Mouse (Mus musculus) left cerebral cortex, postnatal 25 days (tissue): ENCODE results near the gene Cx3cl1. TPM values are rescaled to one million over a fixed set of nuclear protein-coding genes. Genes with fewer than 3 reads are reported as not detected.

Experiments used
- DNase-seq, 2 experiments: peaks; one replicate each; pipeline ENCODE4 v3.0.0; 2022; ENCODE audit warnings: low spot score in 2 of 2, mixed read lengths in 1 of 2
- intact Hi-C: fragments of 180-260 bp; cut with DNase I; formaldehyde crosslinking; loops from one replicate; pipeline ENCODE4 v1.15.1; 2025
- total RNA-seq, 2 experiments: library from RNA; stranded (reverse); gene quantifications; 2 replicates each; pipeline ENCODE4 v1.2.3; 2021

Gene Cx3cl1
- total RNA-seq = 100 to 1,000 TPM; 749 to 762 TPM

- intact Hi-C loops = loop anchor here (1.0 to 2.0 kb wide), 3 partner anchors 39 to 385 kb away; partner anchors contain the start of genes Ccl17 and Herpud1
- DNase-seq = peak; percentile 89 to 96
These were observed at the start of gene Cx3cl1 for GRCm38 (mm10) chr8:94771941-94772670. TSS of gene Cx3cl1 (plus strand) at chr8:94772009.

- intact Hi-C loops = no loop called here
These were observed 45.8 kb upstream of the Cx3cl1 start for GRCm38 (mm10) chr8:94725998-94726397.

DNA sequence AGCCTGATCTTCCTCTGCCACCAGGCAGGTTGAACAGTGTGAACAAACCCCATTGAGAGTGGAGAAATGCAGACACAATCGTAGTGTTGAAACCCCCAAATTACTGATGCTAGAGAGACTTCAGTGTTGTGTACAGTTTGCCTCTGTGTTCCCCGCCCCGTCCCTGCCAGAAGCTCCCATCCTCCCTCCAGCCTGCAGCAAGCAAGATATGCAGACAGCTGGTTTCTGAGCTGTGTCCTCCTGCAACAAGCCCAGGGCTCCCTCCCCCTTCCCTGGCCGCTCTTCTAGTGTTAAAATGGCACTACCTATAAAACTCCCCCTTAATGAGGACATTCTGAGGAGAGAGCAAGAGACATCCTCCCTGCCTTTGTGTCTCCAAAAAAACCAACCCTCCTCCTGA lies 42.5 kb upstream of the Cx3cl1 start:
- intact Hi-C loops = no loop called here
- no peak for DNase-seq

More at GRCm38 (mm10) chr8:94725998-94726397, 45.8 kb upstream of the Cx3cl1 start:
- no peak for DNase-seq

- peak in 1 of 2 experiments; percentile 15 for DNase-seq
- intact Hi-C loops = no loop called here
These were observed 37.9 kb upstream of the Cx3cl1 start for GRCm38 (mm10) chr8:94733821-94734465.

GRCm38 (mm10) chr8:94734735-94735350 lies 37.0 kb upstream of the Cx3cl1 start:
- DNase-seq = no peak
- intact Hi-C loops = no loop called here

DNA sequence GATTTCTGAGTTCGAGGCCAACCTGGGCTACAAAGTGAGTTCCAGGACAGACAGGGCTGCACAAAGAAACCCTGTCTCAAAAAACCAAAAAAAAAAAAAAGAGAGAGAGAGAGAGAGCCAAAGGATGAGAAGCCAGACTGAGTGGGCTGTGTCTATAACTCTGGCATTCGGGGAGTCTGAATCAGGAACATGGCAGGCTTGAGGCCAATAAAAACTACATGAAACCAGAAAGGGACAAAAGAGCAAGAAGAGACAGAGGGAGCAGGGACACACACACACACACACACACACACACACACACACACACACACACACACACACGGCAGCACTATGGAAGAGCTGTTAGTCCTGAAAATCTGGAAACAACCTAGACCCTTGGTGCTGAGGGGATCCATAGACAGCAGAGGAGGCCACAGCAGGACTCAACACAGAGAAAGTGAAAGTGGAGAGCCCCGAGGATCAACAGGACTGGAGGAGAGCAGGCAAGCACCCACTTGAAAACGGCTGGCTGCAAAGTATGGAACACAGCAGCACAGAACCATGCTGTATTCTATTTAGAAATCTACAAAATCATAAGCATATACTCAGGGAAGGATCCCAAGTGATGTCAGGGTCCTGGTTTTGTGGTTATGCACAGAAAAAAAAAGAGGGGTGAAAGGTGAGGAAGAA lies 36.2 kb upstream of the Cx3cl1 start:
- DNase-seq = peak in 1 of 2 experiments; percentile 27
- intact Hi-C loops = no loop called here

DNA sequence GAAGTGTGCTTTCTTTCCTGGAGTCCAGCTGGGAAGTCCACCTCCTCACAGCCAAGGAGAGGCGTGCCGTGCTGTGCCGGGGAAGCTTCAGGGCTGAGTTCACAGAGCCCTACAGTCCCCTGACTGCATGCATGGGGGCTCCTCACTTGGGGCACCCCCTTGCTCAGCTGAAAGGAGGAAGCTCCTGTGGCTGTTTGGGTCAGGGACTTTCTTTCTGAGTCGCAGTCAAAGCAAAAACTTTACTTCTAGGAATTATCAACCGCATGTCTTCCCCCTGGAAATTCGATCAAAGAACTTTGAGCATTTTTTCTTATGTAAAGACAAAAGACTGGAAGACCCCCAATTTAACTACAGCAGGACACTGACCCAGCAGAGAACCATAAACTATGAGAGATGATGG lies 32.0 kb upstream of the Cx3cl1 start:
- intact Hi-C loops = no loop called here
- DNase-seq = no peak

DNA sequence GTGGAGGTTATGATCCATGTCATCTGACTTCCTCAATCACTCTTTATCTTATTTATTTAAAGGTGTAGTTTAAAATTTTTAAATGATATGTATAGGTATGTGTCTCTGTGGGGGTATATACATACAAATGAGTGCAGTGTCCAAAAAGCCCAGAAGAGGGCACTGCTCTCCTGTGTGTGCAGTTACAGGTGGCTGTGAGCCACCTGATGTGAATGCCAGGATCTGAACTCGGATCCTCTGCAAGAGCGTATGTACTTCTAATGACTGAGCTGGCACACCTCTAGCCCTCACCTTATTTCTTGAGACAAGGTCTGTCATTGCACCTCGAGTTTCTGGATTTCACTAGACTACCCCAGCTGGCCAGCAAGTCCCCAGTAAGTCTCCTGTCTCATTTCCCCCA lies 31.2 kb upstream of the Cx3cl1 start:
- DNase-seq = no peak
- intact Hi-C loops = no loop called here

GRCm38 (mm10) chr8:94741726-94742125 lies 30.1 kb upstream of the Cx3cl1 start:
- no peak for DNase-seq
- intact Hi-C loops = no loop called here

GRCm38 (mm10) chr8:94744484-94744883 lies 27.3 kb upstream of the Cx3cl1 start:
- peak in 1 of 2 experiments; percentile 65 for DNase-seq
- intact Hi-C loops = no loop called here

DNA sequence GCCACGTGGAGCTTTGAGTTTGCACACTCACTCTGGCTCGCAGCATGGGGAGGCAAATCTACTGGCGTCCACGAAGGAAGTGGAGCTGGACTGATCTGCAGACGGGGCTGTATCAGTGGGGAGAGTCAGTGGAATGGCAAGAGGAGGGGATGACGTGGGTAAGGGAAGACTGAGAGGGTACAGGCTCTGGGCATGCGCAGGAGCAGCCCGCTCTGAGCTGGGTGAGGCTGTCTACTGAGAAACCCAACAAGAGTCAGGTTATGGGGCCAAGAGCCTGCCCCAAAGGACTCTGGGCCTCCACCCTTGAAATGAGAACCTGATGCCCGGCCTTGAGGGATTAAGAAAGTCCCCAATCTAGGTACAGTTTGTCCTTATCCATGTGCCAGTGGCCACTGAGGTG lies 26.8 kb upstream of the Cx3cl1 start:
- no peak for DNase-seq
- intact Hi-C loops = no loop called here

DNA sequence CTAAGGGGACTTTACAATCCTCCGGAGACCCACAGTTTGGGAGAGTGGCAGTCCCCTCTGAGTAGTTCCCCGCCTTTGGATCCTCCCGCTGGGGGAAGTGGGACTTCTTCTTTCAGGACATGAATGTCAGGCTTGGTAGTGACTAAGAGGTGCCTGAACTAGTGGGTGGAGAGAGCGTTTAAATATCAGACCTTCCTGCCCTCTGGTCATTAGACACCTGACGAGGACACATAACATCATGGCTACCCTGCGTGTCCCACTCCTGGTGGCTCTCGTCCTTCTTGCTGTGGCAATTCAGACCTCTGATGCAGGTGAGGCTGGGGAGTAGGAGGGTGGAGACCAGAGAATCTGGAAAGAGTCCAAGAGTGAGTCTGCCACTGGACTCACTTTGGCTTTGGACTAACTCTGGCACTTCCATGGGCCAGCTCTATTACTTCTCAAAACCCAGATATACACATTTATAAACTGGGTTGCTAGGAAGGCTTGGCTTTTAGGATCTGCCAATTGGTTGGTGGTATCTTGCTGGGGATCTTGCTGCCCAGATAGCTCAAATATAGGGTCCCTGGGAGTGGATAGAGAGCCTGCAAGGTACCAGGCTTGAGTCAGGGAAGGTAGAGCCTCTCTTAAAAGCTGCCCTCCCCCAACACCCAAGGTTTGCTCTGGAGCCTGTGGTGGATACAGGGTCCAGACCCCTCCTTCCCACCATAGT lies 26.2 kb upstream of the Cx3cl1 start, which contains the start of gene Ccl22:
Gene Ccl22 (plus strand): TSS at position 115 of the 709 bp plus-strand sequence.
- DNase-seq = no peak
- intact Hi-C loops = no loop called here

GRCm38 (mm10) chr8:94746832-94747231 lies 25.0 kb upstream of the Cx3cl1 start:
- no peak for DNase-seq
- intact Hi-C loops = no loop called here

- DNase-seq = no peak
- intact Hi-C loops = no loop called here
These were observed 23.4 kb upstream of the Cx3cl1 start for GRCm38 (mm10) chr8:94748363-94748762.

GRCm38 (mm10) chr8:94749942-94750341 lies 21.9 kb upstream of the Cx3cl1 start:
- intact Hi-C loops = no loop called here
- no peak for DNase-seq

GRCm38 (mm10) chr8:94751023-94751849 lies 20.6 kb upstream of the Cx3cl1 start:
- intact Hi-C loops = no loop called here
- DNase-seq = peak in 1 of 2 experiments; percentile 73

DNA sequence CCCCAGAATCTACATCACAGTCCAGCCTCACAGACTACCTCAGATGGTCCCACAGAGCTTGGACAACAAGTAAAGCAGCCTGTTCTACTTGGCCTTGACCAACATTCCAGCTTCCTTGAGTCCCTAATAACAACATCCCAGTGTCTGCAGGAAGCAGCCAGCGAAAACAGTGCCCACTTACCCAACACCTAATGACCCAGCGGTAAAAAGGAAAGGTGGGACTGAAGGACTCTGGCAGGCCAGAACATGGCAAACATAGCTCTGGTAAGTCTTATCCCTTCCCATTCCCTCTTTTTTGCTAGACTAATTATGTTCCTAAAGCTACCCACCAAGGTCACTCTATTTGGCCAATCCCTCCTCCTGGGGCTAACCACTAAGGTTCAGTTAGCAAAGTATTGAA lies 17.8 kb upstream of the Cx3cl1 start:
- intact Hi-C loops = no loop called here
- no peak for DNase-seq

DNA sequence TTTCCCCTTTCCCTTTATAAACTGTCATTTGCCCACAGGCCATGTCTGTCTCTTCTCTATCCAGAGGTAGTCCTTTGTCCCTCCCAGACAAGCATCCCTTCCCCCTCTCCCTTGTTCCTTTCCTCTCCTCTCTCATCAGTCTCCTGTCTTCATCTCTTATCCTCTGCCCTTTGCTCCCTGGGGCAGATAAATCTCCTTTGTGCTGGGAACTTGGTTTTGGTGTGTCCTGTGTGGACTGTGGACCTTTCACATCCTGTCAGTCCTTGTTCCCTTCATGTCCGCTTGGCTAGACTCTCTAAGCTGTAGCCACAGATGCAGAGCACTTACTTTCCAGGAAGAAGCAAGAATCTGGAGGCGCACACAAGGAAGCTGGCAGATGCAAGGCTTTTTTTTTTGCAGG lies 17.3 kb upstream of the Cx3cl1 start:
- intact Hi-C loops = no loop called here
- no peak for DNase-seq

DNA sequence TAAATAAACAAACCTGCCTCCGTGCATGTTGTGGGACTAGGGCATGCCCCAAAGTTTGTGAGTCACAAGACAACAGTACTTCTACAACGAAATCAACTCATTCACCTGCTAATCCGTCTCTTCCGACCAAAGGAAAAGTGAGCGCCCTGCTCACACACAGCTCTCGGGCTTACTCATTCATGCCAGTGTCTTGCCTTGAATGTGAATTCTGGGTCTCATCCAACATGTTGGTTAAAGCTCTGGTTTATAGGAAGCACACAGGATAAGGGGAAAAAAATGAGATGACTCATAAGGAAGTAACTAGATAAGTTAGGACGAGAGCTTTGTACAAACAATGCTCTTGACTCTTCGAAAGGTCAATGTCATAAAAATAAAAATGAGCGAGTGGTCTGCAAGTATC lies 4.8 kb upstream of the Cx3cl1 start:
- intact Hi-C loops = no loop called here
- no peak for DNase-seq
